Mouse (Mus musculus) frontal cortex, adult 2 months (tissue): ENCODE measurements around the gene Mc3r. TPM values are rescaled to one million over a fixed set of nuclear protein-coding genes. Genes with fewer than 3 reads are reported as not detected.

Experiments used
- DNase-seq, 2 experiments: peaks; one replicate each; pipeline ENCODE4 v3.0.0; 2022; ENCODE audit warnings: low spot score in 1 of 2; ENCODE audit errors: extremely low spot score in 1 of 2
- polyA plus RNA-seq: library from polyadenylated mRNA; depleted of rRNA; stranded (reverse); fragments of >200 nt; gene quantifications from 2 replicates; pipeline ENCODE4 v1.2.3, GENCODE M21; 2012

Gene Mc3r
- polyA plus RNA-seq, 1 experiment: 0.22 TPM

DNA sequence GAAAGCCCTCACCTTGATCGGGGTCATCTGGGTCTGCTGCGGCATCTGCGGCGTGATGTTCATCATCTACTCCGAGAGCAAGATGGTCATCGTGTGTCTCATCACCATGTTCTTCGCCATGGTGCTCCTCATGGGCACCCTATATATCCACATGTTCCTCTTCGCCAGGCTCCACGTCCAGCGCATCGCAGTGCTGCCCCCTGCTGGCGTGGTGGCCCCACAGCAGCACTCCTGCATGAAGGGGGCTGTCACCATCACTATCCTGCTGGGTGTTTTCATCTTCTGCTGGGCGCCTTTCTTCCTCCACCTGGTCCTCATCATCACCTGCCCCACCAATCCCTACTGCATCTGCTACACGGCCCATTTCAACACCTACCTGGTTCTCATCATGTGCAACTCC, 1.0 kb downstream of the Mc3r start:
- peak in 1 of 2 experiments; percentile 16 for DNase-seq

DNA sequence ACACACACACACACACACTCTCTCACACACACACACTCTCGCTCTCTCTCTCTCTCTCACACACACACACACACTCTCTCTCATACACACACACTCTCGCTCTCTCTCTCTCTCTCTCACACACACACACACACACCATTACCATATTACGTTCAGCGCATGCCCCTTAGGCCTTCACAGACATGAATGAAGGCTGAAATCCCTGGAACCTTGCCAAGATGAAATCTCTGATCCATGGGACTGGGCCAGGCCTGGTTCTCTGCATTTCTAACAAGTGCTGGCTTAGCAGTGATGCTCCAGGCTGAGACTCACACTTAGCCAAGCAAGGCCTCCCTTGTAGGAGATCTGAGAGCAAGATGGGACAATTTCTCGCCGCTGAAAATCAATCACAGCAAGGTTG, 8.1 kb downstream of the Mc3r start:
- DNase-seq: no peak

DNA sequence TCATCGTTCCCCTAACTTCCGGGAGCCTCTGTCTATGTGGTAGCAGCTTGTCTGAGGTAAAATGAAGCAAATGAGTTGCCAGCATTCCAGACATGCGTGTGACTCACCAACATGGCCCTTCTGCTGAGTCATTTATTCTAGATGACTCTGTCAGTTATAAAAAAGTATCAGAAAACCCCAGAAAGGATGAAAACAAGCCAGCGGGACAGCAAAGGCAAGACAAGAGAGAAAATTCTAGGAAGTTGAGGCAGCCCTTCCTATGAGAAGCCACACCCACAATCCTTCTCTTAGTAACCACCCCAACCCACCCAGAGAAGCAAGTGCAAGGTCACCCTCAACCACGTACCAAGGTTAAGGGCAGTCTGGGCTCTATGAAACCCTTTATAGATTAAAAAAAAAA, 8.7 kb downstream of the Mc3r start:
- peak; percentile 6 to 37 for DNase-seq

DNA sequence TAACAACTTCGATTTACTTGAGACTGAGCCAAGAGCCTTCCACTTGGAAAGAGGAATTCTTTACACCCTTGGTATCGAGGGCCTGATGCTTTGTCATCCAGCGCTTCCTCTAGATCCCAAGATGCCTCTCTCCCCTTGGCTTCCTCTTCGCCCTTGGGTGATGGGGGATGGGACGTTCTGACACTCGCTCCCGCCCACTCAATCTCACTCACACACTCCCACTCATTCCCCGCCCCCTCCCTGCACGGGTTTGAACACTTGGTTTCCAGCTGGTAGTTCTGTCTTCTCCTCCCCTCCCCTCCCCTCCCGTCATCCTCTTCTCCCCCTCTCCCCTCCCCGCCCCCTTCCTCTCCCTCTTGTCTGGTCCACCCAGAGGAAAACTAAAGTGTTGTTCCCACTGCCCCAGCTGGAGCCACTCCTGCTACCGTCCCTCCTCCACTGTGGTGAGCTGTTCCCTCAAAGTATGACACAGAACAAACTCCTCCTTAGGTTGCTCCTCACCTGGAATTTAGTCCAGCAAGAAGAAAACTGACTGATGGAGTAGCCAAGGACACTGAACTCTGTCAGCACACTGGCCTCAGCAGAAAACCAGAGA, 9.3 kb downstream of the Mc3r start:
- no peak for DNase-seq

DNA sequence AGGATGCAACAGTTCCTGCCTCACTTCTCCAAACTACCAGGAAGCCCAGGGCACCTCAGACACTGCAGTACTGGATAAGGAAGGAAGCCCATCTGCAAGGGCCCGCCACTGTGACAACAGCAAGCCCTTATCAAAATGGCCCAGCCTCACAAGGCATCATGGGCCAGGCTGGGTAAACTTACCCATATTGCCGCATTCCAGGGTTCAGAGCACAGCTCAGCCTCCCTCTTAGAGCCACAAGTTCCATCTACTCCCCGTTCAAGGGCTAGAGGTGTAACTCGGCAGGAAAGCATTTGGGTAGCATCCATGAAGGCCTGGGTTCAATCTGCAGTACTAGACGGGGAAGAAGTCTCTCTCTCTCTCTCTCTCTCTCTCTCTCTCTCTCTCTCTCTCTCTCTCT, 11.8 kb downstream of the Mc3r start:
- DNase-seq: no peak

DNA sequence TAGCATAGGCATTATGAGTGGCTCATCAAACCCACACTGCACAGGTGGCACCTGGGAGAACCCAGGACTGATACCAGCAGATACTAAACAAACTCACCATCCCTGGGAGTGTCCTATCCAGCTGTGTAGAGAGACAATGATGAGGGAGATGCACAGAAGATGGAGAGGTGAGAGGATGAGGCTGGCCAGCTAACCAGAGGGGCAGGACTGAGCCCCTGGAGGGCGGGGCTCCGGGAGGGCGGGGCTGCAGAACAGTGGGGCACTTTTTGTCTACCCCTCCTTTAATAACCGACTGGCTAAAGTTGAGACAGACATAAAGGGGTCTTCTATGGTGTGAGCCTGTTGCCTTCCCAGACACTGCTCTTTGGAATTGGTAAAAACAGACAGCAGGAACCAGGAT, 13.1 kb downstream of the Mc3r start:
- no peak for DNase-seq

DNA sequence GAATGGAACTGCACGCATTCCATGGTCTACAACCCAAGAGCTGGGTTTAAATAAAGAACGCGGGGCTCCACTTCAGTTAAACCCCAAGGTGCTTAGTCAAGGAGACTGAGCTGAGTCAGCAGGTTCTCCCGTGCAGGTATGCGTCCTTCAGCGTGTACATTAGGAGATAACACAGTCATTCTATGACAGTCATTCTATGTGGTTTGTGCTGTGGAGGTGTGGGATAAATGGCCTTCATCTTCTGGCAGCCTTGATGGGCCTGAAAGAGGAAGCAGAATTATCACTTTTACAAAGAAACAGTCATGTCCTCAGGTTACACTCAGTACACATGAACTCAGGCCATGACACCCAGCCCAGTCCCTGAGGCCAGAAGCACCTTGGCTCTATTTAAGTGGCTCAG, 14.9 kb downstream of the Mc3r start:
- DNase-seq: no peak

DNA sequence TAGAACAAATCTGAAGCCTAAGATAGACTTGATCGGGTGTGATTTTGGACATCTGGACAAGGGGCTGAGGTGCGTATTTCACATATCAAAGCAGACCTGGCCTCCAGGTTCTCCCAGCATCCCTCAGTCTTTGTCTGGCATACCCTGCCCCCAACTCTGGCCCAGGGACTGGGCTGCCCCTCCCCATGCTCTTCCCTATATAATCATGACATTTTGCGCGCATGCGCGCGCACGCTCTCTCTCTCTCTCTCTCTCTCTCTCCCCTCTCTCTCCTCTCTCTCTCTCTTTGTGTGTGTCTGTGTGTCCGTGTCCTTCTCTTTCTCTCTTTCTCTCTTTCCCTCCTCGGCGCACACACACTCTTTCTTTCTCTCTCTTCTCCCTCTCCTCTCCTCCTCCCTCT, 21.6 kb downstream of the Mc3r start:
- no peak for DNase-seq

DNA sequence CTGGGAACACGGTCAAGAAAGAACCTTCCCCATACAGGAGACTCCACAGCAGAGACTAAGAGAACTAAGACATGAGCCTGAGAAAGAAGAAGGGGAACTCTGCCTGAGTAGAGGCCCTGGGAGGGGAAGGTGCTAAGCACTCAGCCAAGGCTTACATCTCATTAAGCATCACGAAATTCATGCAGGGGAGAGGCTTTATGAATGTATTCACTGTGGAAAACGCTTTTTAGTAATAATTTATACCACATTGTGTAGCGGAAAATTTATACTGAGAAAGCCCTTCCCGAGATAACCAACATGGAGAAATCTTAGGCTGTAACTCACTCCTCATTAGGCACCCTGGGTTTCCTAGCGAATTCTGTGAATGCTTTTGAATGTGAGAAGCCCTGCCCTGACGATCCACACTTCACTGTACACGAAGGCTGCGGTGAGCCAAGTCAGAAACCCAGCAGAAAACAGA, 22.2 kb downstream of the Mc3r start:
- peak in 1 of 2 experiments; percentile 12 for DNase-seq

DNA sequence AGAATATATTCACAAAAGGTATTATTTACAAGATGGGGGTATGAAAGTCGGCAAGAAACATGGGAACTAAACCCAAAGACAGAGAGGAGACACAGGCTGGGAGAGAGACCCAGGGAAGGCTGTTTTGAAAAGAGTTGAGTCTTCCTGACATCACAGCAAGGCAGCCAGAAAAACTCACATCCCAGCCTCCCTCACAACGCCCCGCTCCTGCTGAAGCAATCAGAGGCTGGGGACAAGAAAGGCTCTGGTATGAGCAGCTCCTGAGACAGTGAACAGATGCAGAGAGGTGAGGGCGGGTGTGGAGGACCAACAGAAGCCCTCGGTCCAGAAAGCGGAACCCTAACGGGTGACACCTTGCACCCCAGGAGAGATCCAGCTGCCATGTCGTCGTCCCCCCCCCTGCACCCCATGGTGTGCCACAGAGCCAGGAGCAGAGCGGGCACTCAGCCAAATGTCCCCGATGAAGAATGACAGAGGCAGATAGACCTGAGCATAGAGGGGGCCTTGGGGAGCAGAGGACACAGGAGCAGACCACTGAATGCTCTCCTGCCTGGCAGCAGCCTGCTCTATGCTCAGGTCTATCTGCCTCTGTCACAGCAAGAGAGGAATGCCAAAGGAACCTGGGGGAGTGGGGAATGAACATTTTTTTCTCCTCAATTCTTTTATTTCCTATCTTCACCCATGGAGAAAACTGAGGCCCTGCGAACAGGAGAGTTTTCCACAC, 22.8 kb downstream of the Mc3r start:
- peak in 1 of 2 experiments; percentile 19 for DNase-seq

DNA sequence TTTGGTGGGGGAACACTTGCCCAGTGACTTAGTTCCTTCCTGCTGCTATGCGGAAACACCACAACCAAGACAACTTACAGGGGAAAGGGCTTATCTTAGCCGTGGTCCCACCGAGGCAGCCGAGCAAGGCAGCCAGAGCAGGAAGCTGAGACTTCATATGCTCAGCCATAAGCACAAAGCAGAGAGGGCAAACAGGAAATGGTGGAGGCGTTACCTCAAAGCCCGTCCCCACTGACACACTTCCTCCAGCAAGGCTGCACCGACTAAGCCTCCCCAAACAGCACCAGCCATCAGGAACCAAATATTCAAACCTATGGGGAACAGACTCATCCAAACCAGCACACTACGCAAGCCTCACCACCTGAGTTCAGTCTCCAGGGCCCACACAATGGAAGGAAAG, 26.4 kb downstream of the Mc3r start:
- DNase-seq: no peak

DNA sequence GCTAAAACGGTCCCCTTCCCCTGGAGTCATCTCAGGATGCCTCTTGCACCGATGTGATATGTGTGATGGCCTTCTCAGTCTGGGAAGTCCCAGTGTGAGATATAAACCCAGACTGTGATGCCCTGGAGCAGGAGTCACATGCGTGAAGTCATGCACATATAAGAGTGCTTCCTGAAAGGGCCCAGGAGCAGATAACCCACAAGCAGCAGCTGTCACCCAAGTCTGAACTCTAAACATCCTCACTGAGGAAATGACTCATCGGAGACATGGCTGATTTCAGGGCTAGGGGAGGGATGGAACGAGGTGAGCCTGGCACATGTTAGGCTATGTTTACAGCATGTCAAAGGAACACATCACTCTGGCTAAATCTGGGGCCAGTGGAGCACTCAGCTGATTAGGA, 27.9 kb downstream of the Mc3r start:
- no peak for DNase-seq

DNA sequence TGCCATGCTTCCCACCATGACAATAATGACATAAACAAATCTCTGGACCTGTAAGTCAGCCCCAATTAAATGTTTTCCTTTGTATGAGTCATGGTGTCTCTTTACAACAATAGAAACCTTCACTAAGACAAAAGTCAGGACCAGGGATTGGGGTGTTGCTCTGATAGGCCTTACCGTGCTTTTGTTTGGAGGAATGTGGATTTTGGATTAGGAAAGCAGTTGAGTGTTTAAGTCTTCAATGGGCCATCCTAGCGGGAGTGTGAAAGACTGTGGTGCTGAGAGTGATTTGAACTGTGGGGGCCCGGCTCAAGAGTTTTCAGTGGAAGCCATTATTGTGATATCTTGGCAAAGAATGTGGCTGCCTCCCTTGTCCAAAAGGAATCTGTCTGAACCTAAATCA, 30.7 kb downstream of the Mc3r start:
- no peak for DNase-seq

DNA sequence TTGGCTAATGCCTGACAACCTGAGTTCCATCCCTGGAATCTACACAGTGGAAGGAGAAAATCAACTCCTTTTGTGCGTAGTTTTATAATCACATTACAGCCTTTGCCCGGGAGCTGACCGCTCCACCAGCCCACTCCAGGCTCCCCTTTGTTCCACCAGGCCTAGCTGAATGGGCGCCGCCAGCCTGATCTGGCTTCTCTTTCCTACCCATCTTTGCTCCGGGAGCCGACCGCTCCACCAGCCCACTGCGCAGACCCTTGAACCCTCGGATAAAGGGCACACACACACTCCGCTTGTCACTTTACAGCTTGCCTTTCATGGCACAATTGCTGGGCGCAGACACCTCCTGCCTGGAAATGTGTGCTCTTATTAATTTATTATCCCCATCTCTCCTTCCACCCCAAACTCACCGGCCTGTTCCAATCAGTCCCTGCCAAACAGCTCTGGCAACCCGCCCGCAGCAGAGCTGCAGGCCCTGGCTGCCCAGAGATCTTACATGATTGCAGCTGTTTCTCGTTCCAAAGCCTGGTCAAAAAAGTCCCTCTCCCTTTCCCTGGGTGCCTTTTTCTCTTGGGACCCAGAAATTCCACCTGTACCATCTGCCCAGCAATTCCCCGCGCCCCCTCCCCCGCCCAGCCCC, 33.9 kb downstream of the Mc3r start:
- no peak for DNase-seq

DNA sequence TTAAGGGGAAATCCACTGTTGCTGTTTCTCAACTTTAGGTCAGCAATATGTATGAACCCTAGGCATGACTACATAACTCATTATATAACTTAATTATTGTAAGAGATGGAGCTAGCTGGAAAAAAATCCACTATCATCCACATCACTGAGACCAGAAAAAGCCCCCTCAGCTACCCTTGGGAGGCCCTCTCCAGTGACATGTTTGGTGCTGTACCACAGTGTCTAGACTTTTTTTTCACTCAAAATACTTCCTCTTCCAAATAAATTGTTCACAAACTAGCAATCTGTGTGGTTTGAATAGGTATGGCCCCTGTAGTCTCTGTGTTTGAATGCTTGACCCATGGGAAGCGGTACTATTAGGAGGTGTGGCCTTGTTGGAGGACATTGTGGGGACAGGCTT, 39.4 kb downstream of the Mc3r start:
- no peak for DNase-seq

DNA sequence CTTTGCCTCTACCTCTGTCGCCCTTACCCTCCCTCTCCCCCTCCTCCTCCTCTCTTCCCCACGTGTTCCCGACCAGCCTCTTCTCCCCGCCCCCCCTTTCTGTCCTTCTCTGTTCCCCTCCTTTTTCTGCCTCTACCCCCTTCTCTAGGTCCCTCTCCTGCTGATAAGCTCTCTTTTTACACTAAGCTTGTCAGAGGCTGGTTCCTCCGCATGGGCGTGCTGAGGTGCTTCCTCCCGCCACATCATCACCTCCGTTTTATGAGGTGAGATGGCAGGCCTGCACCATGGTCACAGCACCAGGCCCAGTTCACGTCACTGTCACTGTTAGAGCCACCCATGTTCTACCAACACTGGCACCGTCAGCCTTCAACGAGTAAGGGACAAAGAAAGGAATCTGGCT, 40.7 kb downstream of the Mc3r start:
- DNase-seq: no peak

DNA sequence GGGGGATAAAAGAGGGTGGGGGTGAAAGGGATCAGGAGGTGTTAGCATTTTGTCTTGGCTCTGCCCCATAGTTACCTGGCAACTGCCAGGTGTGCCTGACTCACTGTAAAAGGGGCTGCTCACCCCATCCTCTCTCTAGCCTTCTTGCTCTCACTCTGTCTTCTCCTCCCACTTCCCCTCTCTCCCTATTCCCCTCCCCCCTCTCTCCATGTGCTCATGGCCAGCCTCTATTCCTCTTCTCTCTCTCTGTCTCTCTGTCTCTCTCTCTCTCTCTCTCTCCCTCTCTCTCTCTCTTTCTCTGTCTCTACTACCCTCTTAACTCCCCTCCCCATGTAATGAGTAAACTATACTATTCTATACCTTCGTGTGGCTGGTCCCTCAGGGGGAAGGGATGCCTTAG, 41.3 kb downstream of the Mc3r start:
- DNase-seq: no peak

DNA sequence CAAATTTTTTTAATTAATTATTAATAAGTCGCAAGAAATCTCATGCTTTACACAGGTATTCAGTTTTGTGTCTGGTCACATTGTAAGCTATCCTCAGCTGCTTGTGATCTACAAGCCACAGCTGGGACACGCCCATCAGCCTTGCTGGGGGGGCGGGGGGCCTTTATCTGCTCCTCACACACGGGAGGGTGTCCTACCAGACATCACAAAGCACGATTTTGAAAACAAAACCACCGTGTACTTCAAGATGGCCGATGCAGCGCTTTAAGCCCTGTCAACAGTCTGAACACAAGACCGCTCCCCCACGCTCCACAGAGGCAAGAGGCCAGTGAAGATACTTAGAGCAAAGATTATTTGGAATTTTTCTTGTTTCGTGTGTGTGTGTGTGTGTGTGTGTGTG, 42.2 kb downstream of the Mc3r start:
- no peak for DNase-seq

DNA sequence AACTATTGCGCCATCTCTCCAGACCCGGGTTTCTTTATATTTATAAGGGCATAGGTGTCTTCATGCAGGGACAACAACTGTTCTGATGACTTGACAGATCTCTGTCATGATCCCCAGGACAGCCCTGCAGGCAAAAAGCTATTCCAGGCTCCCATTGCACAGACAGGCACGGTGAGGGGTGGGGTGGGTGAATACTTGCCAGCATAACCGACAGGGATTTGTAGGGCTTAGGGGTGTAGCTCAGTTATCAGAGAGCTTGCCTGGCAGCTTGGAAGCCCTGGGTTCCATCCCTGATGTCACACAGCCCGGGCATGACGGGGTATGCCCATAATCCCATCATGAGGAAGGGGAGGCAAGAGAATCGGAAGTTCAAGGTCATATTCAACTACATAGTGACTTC, 42.7 kb downstream of the Mc3r start:
- DNase-seq: no peak

DNA sequence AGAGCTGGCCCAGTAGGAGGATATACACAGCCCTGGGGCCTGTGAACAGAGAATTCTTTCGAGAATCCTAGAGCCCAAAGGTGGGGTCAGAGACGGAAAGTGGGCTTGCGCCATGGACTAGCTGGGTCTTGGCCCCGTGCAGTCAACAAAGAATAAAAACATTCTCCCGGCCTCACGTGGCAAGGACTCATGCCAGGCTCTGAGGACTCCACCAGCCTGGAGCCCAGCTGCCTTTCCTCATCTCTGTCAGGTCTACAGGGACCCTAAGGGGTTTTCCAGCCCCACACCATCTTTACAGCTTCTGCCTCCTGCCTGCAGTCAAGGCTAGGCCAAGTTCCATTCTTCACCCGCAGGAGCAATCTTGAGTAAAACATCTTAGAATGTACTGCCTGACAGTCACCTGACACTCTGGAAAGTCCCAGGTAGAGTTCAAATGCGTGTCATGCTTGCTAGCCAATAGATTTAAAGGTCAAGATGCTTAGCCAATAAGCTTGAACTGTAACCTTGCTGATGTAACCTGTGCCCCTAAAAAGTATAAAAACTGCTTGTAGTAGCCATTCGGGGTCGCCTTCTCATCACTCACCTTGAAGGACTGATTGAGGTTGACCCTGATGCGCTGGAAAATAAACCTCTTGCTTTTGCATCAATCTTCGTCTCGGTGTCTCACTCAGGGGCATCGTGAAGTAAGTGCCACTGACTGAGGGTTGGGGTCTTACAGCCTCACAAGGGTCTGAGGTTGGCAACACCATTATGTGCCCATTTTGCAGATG, 43.6 kb downstream of the Mc3r start:
- no peak for DNase-seq
